Mouse (Mus musculus) megakaryocyte, embryonic 14.5 days (primary cell): ENCODE data around the gene Ucn. TPM values are rescaled to one million over a fixed set of nuclear protein-coding genes. Genes with fewer than 3 reads are reported as not detected.
A peak's percentile ranks its signal among the peaks of the same experiment; 100 is the strongest.

Source experiments
- H3K27me3 ChIP-seq: replicated peaks from 2 replicates; pipeline ENCODE3; 2012; ENCODE audit warnings: inconsistent platforms
- H3K36me3 ChIP-seq: replicated peaks from 2 replicates; pipeline ENCODE3; 2012; ENCODE audit warnings: low read length, inconsistent platforms, mixed read lengths
- H3K4me1 ChIP-seq: 2 replicates; pipeline ENCODE4 v1.6.1; 2012; ENCODE audit warnings: inconsistent platforms
- H3K4me3 ChIP-seq: replicated peaks from 2 replicates; pipeline ENCODE3; 2012; ENCODE audit warnings: moderate library complexity, mild to moderate bottlenecking, inconsistent platforms
- H3K9me3 ChIP-seq: 2 replicates; pipeline ENCODE4 v1.6.1; 2012; ENCODE audit warnings: inconsistent platforms
- FLI1 ChIP-seq: IDR thresholded peaks from 2 replicates; pipeline ENCODE4 v1.6.1; 2012; ENCODE audit warnings: low read length, inconsistent platforms, mixed read lengths
- GATA1 ChIP-seq: IDR thresholded peaks from 3 replicates; pipeline ENCODE4 v1.6.1; 2012; ENCODE audit warnings: mixed read lengths, low read length, inconsistent platforms, borderline replicate concordance
- polyA plus RNA-seq: library from polyadenylated mRNA; stranded (reverse); fragments of >175 nt; gene quantifications from 2 replicates; pipeline ENCODE4 v1.2.3, GENCODE M21; 2012; ENCODE audit warnings: low replicate concordance; ENCODE audit not compliant: insufficient read depth

Ucn gene
- polyA plus RNA-seq, 1 experiment = not detected

GRCm38 (mm10) chr5:31116354-31116753 lies 22.3 kb downstream of the Ucn start, which contains the start of gene Trim54:
TSS of gene Trim54 (plus strand) at chr5:31116712.
- peaks cover 9% of the 10 kb centered on the region for H3K4me1 ChIP-seq
- H3K36me3 ChIP-seq = no peaks in the 10 kb centered on the region
- TF ChIP-seq GATA1 = no peak
- no peak for TF ChIP-seq FLI1

GRCm38 (mm10) chr5:31110781-31111180 lies 27.8 kb downstream of the Ucn start:
- Histone ChIP-seq H3K27me3 (peaks cover 43% of the 10 kb centered on the region), H3K4me3 (no peak overlapping the region), H3K9me3 (peaks cover 11% of the 10 kb centered on the region; the same call in 1 of the 2 replicates), H3K36me3 (no peaks in the 10 kb centered on the region), H3K4me1 (0 out of 2 replicates have a peak, but pooled peaks cover 3% of the 10 kb centered on the region)
- TF ChIP-seq GATA1 (no peak), FLI1 (no peak)

More at GRCm38 (mm10) chr5:31116354-31116753, 22.3 kb downstream of the Ucn start, which contains the start of gene Trim54:
- Histone ChIP-seq H3K4me3 (no peak within 1 kb of the TSS), H3K9me3 (peaks cover 11% of the 10 kb centered on the region; the same call in 1 of the 2 replicates), H3K27me3 (peaks cover 39% of the 10 kb centered on the region)

- TF ChIP-seq FLI1 = no peak
- no peak for TF ChIP-seq GATA1
- no peaks in the 10 kb centered on the region for H3K36me3 ChIP-seq
- no peak within 1 kb of the TSS for H3K4me3 ChIP-seq
- H3K9me3 ChIP-seq = 0 out of 2 replicates have a peak, but pooled peaks cover 3% of the 10 kb centered on the region
- peaks cover 56% of the 10 kb centered on the region for H3K27me3 ChIP-seq
- 0 out of 2 replicates have a peak, but pooled peaks cover 3% of the 10 kb centered on the region for H3K4me1 ChIP-seq
Measured at GRCm38 (mm10) chr5:31108000-31108490, 30.6 kb downstream of the Ucn start, which contains the start of gene Slc30a3. TSS of gene Slc30a3 (minus strand) at chr5:31108237.

- Histone ChIP-seq H3K9me3 (no peaks in the 10 kb centered on the region), H3K4me3 (no peak within 1 kb of the TSS), H3K27me3 (peaks cover 60% of the 10 kb centered on the region), H3K36me3 (no peaks in the 10 kb centered on the region), H3K4me1 (0 out of 2 replicates have a peak, but pooled peaks cover 3% of the 10 kb centered on the region)
- TF ChIP-seq FLI1 (no peak), GATA1 (no peak)
Measured at GRCm38 (mm10) chr5:31105814-31106335, 32.8 kb downstream of the Ucn start, which contains the start of gene Dnajc5g. TSS of gene Dnajc5g (plus strand) at chr5:31106285.

- TF ChIP-seq FLI1 = no peak
- no peak for TF ChIP-seq GATA1
- H3K27me3 ChIP-seq = peaks cover 90% of the 10 kb centered on the region
- H3K9me3 ChIP-seq = peaks cover 5% of the 10 kb centered on the region
- H3K36me3 ChIP-seq = no peaks in the 10 kb centered on the region
- H3K4me1 ChIP-seq = peaks cover 38% of the 10 kb centered on the region
- H3K4me3 ChIP-seq = peak overlapping the region; percentile 87
Measured at GRCm38 (mm10) chr5:31095711-31096480, 42.7 kb downstream of the Ucn start.

GRCm38 (mm10) chr5:31094799-31095691 lies 43.6 kb downstream of the Ucn start:
- H3K4me3 ChIP-seq = peak overlapping the region; percentile 87
- H3K36me3 ChIP-seq = no peaks in the 10 kb centered on the region
- TF ChIP-seq FLI1 (no peak), GATA1 (no peak)
- H3K9me3 ChIP-seq = peaks cover 5% of the 10 kb centered on the region
- peaks cover 95% of the 10 kb centered on the region for H3K27me3 ChIP-seq
- peaks cover 38% of the 10 kb centered on the region for H3K4me1 ChIP-seq

- Histone ChIP-seq H3K9me3 (peaks cover 5% of the 10 kb centered on the region), H3K4me1 (peaks cover 38% of the 10 kb centered on the region), H3K36me3 (no peaks in the 10 kb centered on the region), H3K4me3 (peak overlapping the region; percentile 87), H3K27me3 (peaks cover 96% of the 10 kb centered on the region)
- TF ChIP-seq GATA1 (no peak), FLI1 (no peak)
Measured at GRCm38 (mm10) chr5:31094100-31094798, 44.4 kb downstream of the Ucn start.

- H3K4me1 ChIP-seq = peaks cover 38% of the 10 kb centered on the region
- H3K4me3 ChIP-seq = peak overlapping the region; percentile 83
- no peak for TF ChIP-seq FLI1
- no peak for TF ChIP-seq GATA1
- peaks cover 5% of the 10 kb centered on the region for H3K9me3 ChIP-seq
- H3K27me3 ChIP-seq = peaks cover 97% of the 10 kb centered on the region
- H3K36me3 ChIP-seq = no peaks in the 10 kb centered on the region
Measured at GRCm38 (mm10) chr5:31093151-31094041, 45.2 kb downstream of the Ucn start.
